In the genomic region with DNA sequence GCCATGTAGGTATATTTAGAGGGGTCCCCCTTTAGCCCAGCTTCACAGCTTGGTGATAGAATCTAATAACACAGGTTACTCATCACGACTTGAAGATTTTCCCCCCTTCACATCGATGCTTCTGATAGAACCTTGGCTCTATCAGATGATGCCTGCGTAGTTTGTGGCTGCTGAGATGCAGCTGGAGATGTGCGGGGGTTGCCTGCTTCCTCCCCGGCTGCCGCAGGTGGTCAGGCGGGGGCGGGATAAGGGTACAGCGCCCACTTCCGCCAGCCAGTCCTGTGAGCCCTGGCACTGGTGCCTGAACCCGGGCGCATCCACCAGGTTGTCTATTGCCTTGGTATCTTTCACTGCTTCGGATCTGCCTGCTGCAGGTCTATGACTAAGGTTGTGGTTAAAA, we compare ENCODE assay signal across 10 mouse cellular contexts. TPM values are rescaled to one million over a fixed set of nuclear protein-coding genes. Genes with fewer than 3 reads are reported as not detected.
A peak's percentile ranks its signal among the peaks of the same experiment; 100 is the strongest.
DNase-seq lines count a peak whose midpoint lies in the region; ATAC-seq lines count a peak whose summit lies in the region.
"Had no signal": no experiment of that assay in that cellular context is flagged by ENCODE, and none has a peak within 500 bp of the region (broad histone marks: within the 10 kb centered on the region; RNA-seq: fewer than 3 reads in every experiment).

No protein-coding gene starts in this region.

- peak; percentile 84 for ATAC-seq in megakaryocyte progenitor cell, adult 5-6 weeks (replicated peaks; ENCODE audit: poor library complexity)
- ATAC-seq: hindbrain, embryonic 16.5 days had no signal

- intact Hi-C loops in gastrocnemius, postnatal 14 days (cut with DNase I; ENCODE audit: low total_unique reads), result no loop called here

- DNase-seq in B cell, adult 2 months, result peak; percentile 93 to 95
- DNase-seq in CD8-positive naive resting alpha-beta T cell, adult 2 months (ENCODE audit: low read depth in 2 of 2, low spot score in 2 of 2), result peak; percentile 96
- peak; percentile 82 to 88 for DNase-seq in thymus, adult 18-20 months
- no peak for DNase-seq in layer of hippocampus, postnatal 25 days (ENCODE audit: extremely low spot score in 1 of 2, low spot score in 1 of 2)
- DNase-seq in gastrocnemius, postnatal 14 days, result no peak
- no peak for DNase-seq in left cerebral cortex, adult 18-20 months (ENCODE audit: low spot score in 2 of 2)
- DNase-seq: layer of hippocampus, postnatal 36 days had no signal

RNA-seq across cellular contexts. Expression of a gene that starts 19.5 kb away (rescaled TPM):
- total RNA-seq in megakaryocyte progenitor cell, adult 5-6 weeks (2015), result 3.1 and 3.8 TPM in 2 replicates
- total RNA-seq in megakaryocyte progenitor cell, adult 5-6 weeks (2017), result 0.37 and 0.61 TPM in 2 replicates
- total RNA-seq in layer of hippocampus, postnatal 25 days (2021), result 10 to 100 TPM in 1 of 2 experiments, 1 to 10 TPM in 1; 9.8 to 17.5 TPM
- total RNA-seq in gastrocnemius, postnatal 14 days (2021), result 1 to 10 TPM; 4.7 to 6.4 TPM
- total RNA-seq in left cerebral cortex, adult 18-20 months (2021), result 10 to 100 TPM; 13.2 to 14.4 TPM
- total RNA-seq: MEL had no signal

Comparison
In these comparisons a context has a peak if more than half of its experiments do, and no peak if none do; other contexts are left out.
1. DNase-seq: peak in B cell, adult 2 months (2 of 2), CD8-positive naive resting alpha-beta T cell, adult 2 months (2 of 2) and thymus, adult 18-20 months (2 of 2); none in layer of hippocampus, postnatal 25 days (0 of 2), gastrocnemius, postnatal 14 days (single experiment) and left cerebral cortex, adult 18-20 months (0 of 2).